Mouse (Mus musculus) midbrain, embryonic 14.5 days (tissue): ENCODE results near the gene Zfp618. TPM values are rescaled to one million over a fixed set of nuclear protein-coding genes. Genes with fewer than 3 reads are reported as not detected.

ENCODE experiments used
- ATAC-seq: fragments of 200-750 bp; cut with Nextera tagmentation; 2 replicates; pipeline ENCODE4 v1.8.0; 2017; ENCODE audit warnings: moderate number of reproducible peaks, moderate library complexity; ENCODE audit not compliant: low FRiP score, low TSS enrichment
- DNase-seq: peaks from one replicate; pipeline ENCODE4 v3.0.0-alpha.2; 2015
- H3K27ac ChIP-seq: fragments of 300-500 bp; sonication (generic); replicated peaks from 2 replicates; pipeline ENCODE4 v1.5.1; 2014; ENCODE audit warnings: mild to moderate bottlenecking, low read depth, low read length, moderate library complexity
- H3K27me3 ChIP-seq: fragments of 300-500 bp; sonication (generic); 2 replicates; pipeline ENCODE4 v1.6.1; 2014; ENCODE audit warnings: low read length, control low read depth, mixed read lengths; ENCODE audit not compliant: control insufficient read depth, insufficient read depth
- H3K36me3 ChIP-seq: fragments of 300-500 bp; sonication (generic); 2 replicates; pipeline ENCODE4 v1.6.1; 2014; ENCODE audit warnings: low read length, control low read depth; ENCODE audit not compliant: control insufficient read depth, insufficient read depth
- H3K4me1 ChIP-seq: fragments of 300-500 bp; sonication (generic); 2 replicates; pipeline ENCODE4 v1.6.1; 2014; ENCODE audit warnings: mild to moderate bottlenecking, antibody characterized with exemption, low read length, control low read depth; ENCODE audit not compliant: control insufficient read depth, insufficient read depth
- H3K4me2 ChIP-seq: fragments of 300-500 bp; sonication (generic); 2 replicates; pipeline ENCODE4 v1.6.1; 2014; ENCODE audit warnings: mild to moderate bottlenecking, low read length, moderate library complexity
- H3K4me3 ChIP-seq: fragments of 300-500 bp; sonication (generic); replicated peaks from 2 replicates; pipeline ENCODE4 v1.5.1; 2014; ENCODE audit warnings: low read depth, low read length
- H3K9ac ChIP-seq: fragments of 300-500 bp; sonication (generic); replicated peaks from 2 replicates; pipeline ENCODE4 v1.6.1; 2014; ENCODE audit warnings: mild to moderate bottlenecking, low read length, moderate library complexity
- H3K9me3 ChIP-seq: fragments of 300-500 bp; sonication (generic); 2 replicates; pipeline ENCODE4 v1.6.1; 2016; ENCODE audit warnings: low read length, control low read depth, mixed read lengths; ENCODE audit not compliant: control insufficient read depth
- WGBS: fragments of 180-500 bp; shearing (Covaris S2); extraction: QIAGEN DNeasy Blood & Tissue Kit; methylation state at CpG from one replicate; pipeline ENCODE4 v1.1.7; 2014; 5-methylcytosine and 5-hydroxymethylcytosine counted together
- polyA plus RNA-seq: library from polyadenylated mRNA; unstranded; fragments of >200 nt; fragmentation: Nextera tagmentation; extraction: Ambion mirVana; gene quantifications from 2 replicates; pipeline ENCODE4 v1.2.1, GENCODE M21; 2014

Gene Zfp618
- polyA plus RNA-seq, 1 experiment from 2014 or later: 39.8 TPM

DNA sequence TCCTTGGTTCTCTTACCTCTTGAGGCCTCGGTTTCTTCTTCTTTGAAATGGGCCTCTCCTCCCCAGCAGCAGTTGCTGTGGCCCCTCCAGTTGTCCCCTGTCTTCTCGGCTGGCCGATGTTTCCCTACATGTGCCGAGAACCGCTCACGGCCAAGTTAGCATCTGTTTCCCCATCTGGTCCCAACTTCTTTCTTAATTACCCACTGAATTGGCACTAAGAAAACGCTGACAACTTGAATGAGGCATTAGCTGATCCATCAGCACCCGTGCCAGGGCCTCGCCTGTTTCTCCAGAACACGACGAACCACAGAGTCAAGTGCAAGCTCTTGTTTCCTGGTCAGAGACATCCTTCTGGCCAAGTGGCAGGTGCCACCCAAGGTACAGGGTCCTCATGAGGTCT, 26.0 kb downstream of the Zfp618 start:
- DNase-seq (no peak), ATAC-seq (no peak)
- no peak overlapping the region for H3K4me3 ChIP-seq
- no peak overlapping the region for H3K27ac ChIP-seq
- WGBS: 88% methylated on average over 11 of the region's 11 CpGs
- no peaks in the 10 kb centered on the region for H3K4me1 ChIP-seq
- no peaks in the 10 kb centered on the region for H3K9me3 ChIP-seq
- no peak overlapping the region for H3K9ac ChIP-seq
- H3K27me3 ChIP-seq: no peaks in the 10 kb centered on the region
- H3K4me2 ChIP-seq: no peak overlapping the region
- 0 out of 2 replicates have a peak, but pooled peaks cover 5% of the 10 kb centered on the region for H3K36me3 ChIP-seq

DNA sequence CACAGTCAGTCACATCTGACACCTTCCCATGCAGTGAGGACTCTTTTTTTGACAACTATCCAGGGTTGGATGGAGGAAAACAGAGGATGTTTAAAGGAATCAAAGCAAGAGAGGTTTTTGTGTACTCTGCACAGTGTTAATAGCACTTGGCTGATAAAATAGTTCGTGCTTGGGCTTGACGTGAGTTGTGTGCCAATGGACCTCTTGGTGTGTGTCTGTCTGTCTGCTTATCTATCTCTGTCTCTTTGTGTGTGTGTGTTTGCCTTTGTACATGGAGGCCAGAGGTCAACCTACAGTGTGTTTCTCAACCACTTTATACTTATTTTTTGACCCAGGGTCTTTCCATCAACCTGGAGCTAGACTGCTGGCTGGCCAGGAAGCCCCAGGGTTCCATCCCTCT, 27.8 kb downstream of the Zfp618 start:
- DNase-seq (no peak), ATAC-seq (no peak)
- Histone ChIP-seq H3K27ac (no peak overlapping the region), H3K4me3 (no peak overlapping the region), H3K4me2 (no peak overlapping the region), H3K27me3 (no peaks in the 10 kb centered on the region), H3K9ac (no peak overlapping the region), H3K36me3 (0 out of 2 replicates have a peak, but pooled peaks cover 12% of the 10 kb centered on the region), H3K4me1 (peaks cover 4% of the 10 kb centered on the region), H3K9me3 (no peaks in the 10 kb centered on the region)
- 87% methylated on average over 2 of the region's 2 CpGs for WGBS

DNA sequence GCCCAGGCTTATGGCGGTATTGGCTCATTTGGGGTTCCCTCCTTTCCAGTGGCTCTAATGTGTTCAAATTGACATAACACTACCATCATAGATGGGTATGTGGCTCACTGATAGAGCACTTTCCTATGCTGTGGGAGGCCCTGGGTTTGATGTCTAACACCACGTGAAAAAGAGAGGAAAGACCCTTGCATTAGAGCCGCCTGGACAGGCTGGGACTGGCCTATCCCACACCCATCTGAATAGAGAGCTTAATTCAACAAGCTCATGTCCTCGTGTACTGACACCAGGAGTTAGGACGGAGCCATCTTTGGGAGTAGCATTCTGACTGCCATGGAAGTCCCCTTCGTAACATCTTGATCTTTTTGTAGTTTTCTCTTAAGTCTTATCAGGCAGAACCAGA, 32.2 kb downstream of the Zfp618 start:
- Histone ChIP-seq H3K36me3 (0 out of 2 replicates have a peak, but pooled peaks cover 7% of the 10 kb centered on the region), H3K27ac (0 out of 2 replicates have a peak overlapping the region, but pooled peaks have one; percentile 61), H3K27me3 (no peaks in the 10 kb centered on the region), H3K4me3 (no peak overlapping the region), H3K4me1 (peaks cover 34% of the 10 kb centered on the region), H3K4me2 (no peak overlapping the region), H3K9me3 (no peaks in the 10 kb centered on the region), H3K9ac (no peak overlapping the region)
- WGBS: 82% methylated on average over 6 of the region's 6 CpGs
- no peak for DNase-seq
- no peak for ATAC-seq

DNA sequence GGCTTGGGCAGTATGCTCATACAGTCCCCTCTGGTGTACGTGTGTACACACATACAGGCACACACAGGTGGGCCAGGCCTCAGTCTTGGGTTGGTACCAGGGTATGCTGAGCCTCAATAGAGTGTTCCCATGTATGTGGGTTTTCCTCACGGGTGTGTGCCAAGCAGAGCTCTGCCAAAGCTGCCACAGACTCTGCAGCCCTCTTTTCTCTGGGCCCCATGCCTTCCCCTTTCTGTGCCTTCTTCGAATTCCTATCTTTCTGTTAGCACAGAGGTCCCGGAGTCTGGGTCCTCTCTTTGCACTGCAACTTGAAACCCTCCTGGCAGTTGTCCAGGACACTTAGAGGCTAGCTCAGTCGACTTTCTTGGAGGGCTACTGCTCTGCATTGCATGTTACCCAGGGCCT, 33.1 kb downstream of the Zfp618 start:
- Histone ChIP-seq H3K4me3 (no peak overlapping the region), H3K4me2 (no peak overlapping the region), H3K27me3 (no peaks in the 10 kb centered on the region), H3K36me3 (0 out of 2 replicates have a peak, but pooled peaks cover 7% of the 10 kb centered on the region), H3K27ac (peak overlapping the region; percentile 61), H3K9me3 (no peaks in the 10 kb centered on the region), H3K4me1 (peaks cover 34% of the 10 kb centered on the region), H3K9ac (no peak overlapping the region)
- DNase-seq (peak; percentile 79), ATAC-seq (0 out of 2 replicates have a peak, but pooled peaks have one; percentile 43)
- WGBS: 45% methylated on average over 5 of the region's 5 CpGs

DNA sequence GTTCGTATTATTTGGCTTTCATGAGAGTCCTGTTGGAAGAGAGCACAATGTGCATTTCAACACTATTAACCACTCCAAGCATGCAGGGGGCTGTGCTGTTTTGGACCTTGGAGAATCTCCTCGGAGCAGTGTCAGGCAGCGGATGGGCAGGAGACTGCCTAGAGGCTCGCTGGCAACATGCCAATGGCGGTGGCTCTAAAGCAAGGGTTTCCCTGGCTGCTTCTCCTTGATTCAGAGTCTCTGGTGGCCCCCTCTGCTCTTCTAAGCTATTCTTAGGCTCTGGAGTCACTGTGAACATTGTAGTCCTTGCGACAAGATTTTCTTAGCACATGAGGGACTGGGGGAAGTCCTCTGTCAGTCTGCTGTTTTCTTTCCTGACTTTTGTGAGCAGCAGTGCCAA, 33.5 kb downstream of the Zfp618 start:
- Histone ChIP-seq H3K9me3 (no peaks in the 10 kb centered on the region), H3K27me3 (no peaks in the 10 kb centered on the region), H3K36me3 (0 out of 2 replicates have a peak, but pooled peaks cover 7% of the 10 kb centered on the region), H3K27ac (peak overlapping the region; percentile 61; the same call in 1 of the 2 replicates), H3K4me2 (no peak overlapping the region), H3K4me1 (peaks cover 34% of the 10 kb centered on the region), H3K9ac (no peak overlapping the region), H3K4me3 (no peak overlapping the region)
- 40% methylated on average over 6 of the region's 6 CpGs for WGBS
- DNase-seq: peak; percentile 80
- ATAC-seq: peak; percentile 55; the same call in 1 of the 2 replicates

DNA sequence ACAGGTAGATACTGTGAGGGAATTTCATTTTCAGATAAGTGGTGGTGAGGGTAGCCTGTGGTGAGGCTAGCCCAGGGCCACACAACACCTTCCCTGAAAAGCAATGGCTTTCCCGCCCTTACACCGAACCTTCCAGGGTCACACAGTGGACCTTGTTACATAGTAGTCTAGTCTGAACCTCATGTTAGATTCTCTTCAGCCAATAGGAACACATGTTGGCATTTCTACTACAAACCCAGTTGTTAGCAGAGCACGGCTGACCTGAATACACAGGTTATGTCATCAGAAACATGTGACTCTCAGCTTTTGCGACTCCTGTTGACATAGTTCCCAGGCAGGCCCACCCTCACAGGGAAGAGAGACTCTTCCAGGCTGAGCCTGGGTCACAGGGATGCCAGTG, 33.9 kb downstream of the Zfp618 start:
- ATAC-seq (0 out of 2 replicates have a peak, but pooled peaks have one; percentile 7), DNase-seq (no peak)
- H3K9me3 ChIP-seq: no peaks in the 10 kb centered on the region
- 0 out of 2 replicates have a peak, but pooled peaks cover 7% of the 10 kb centered on the region for H3K36me3 ChIP-seq
- no peak overlapping the region for H3K4me2 ChIP-seq
- no peak overlapping the region for H3K4me3 ChIP-seq
- peaks cover 34% of the 10 kb centered on the region for H3K4me1 ChIP-seq
- no peak overlapping the region for H3K9ac ChIP-seq
- peak overlapping the region; percentile 61; the same call in 1 of the 2 replicates for H3K27ac ChIP-seq
- no peaks in the 10 kb centered on the region for H3K27me3 ChIP-seq
- 89% methylated on average over 4 of the region's 4 CpGs for WGBS

DNA sequence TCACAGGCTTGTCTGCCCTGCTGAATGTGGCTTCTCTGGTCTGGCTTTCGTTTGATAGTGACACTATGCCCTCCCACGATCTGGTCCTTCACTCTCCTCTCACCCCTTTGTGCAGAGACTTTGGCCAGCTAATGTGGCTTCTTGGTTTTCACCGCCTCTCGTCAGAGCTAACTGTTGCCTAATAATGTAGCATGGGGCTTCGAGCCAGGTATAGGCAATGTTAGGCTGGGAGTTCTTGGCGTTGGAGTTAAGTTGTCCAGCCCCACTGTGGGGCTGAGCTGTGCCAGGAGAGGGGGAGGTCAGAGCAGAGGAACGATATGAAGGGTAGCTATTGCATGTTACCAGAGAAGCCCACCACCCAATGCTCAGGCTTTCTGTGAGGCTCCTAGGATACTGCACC, 34.5 kb downstream of the Zfp618 start:
- no peak overlapping the region for H3K4me2 ChIP-seq
- H3K4me1 ChIP-seq: peaks cover 38% of the 10 kb centered on the region
- DNase-seq (no peak), ATAC-seq (no peak)
- H3K9me3 ChIP-seq: no peaks in the 10 kb centered on the region
- H3K27ac ChIP-seq: 0 out of 2 replicates have a peak overlapping the region, but pooled peaks have one; percentile 61
- H3K9ac ChIP-seq: no peak overlapping the region
- H3K4me3 ChIP-seq: no peak overlapping the region
- WGBS: 92% methylated on average over 7 of the region's 7 CpGs
- no peaks in the 10 kb centered on the region for H3K27me3 ChIP-seq
- H3K36me3 ChIP-seq: 0 out of 2 replicates have a peak, but pooled peaks cover 7% of the 10 kb centered on the region

DNA sequence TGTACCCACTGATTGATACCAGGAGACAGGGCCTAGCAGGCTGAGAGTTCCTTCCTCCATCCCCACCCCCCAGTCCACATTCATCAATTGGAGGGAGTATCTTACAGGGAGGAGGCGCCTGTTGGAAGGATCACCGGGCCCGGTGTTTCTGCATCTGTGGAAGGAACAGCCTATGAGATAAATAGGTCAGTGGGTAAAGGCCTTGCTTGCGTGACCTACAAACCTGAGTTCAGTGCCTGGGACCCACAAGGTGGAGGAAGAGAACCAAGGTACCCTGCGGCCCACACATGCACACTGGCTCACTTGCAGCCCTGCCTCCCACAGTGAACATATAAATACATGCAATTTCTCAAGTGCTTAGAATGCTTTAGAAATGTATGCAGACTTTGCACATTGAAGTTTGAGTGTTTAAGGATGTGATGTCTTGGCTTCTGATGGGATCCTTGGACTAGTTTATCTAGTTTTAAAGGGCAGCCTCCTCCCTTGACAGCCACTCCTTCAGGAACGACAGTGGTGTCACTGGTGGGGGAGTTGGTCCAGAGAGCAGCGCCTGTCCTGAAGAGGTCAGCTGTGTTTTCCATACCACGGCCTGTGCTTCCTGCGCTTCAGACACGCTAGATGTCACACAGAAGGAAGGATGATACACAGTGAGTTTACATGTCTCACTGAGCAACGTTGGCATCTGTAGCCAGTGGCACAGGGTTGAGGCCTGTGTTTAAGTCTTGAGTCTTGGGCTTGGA, 35.1 kb downstream of the Zfp618 start:
- no peaks in the 10 kb centered on the region for H3K9me3 ChIP-seq
- H3K27ac ChIP-seq: no peak overlapping the region
- 0 out of 2 replicates have a peak, but pooled peaks cover 7% of the 10 kb centered on the region for H3K36me3 ChIP-seq
- H3K4me3 ChIP-seq: no peak overlapping the region
- no peaks in the 10 kb centered on the region for H3K27me3 ChIP-seq
- ATAC-seq: no peak
- no peak overlapping the region for H3K9ac ChIP-seq
- H3K4me2 ChIP-seq: no peak overlapping the region
- WGBS: 89% methylated on average over 11 of the region's 11 CpGs
- peaks cover 38% of the 10 kb centered on the region for H3K4me1 ChIP-seq
- DNase-seq: no peak

DNA sequence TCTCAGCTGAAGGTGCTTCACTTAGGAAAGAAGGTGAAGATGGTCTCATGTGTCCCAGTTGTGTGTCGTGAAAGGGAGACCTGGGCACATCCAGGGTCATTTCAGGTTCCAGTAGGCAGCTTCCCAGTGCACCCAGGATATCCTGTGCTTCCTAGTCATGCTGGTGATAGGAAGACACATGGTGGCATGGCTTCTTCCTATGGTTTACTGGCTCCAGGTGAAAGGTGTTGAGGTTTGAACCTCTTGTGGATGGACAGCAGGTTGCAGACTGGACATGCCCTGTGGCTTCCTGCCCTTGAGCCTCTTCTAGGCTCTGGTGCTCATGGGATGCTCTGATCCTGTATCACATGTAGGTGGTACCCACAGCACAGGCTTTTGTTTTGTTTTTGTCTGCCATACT, 37.0 kb downstream of the Zfp618 start:
- Histone ChIP-seq H3K9me3 (no peaks in the 10 kb centered on the region), H3K27me3 (no peaks in the 10 kb centered on the region), H3K4me2 (no peak overlapping the region), H3K9ac (no peak overlapping the region), H3K4me1 (peaks cover 38% of the 10 kb centered on the region), H3K27ac (no peak overlapping the region), H3K36me3 (0 out of 2 replicates have a peak, but pooled peaks cover 4% of the 10 kb centered on the region), H3K4me3 (no peak overlapping the region)
- 100% methylated on average over 1 of the region's 1 CpGs for WGBS
- ATAC-seq (no peak), DNase-seq (no peak)
